Mouse (Mus musculus) embryonic facial prominence, embryonic 11.5 days (tissue): Measurements from ENCODE around the gene Znrf4. TPM values are rescaled to one million over a fixed set of nuclear protein-coding genes. Genes with fewer than 3 reads are reported as not detected.
"Not testable (repeated sequence)": the region's sequence is repeated elsewhere in the genome, so short reads cannot be mapped to it uniquely, and the experiment has no call there.

Source experiments
- ATAC-seq: fragments of 200-750 bp; cut with Nextera tagmentation; replicated peaks from 2 replicates; pipeline ENCODE4 v1.8.0; 2017; ENCODE audit warnings: low read depth; ENCODE audit not compliant: insufficient number of reproducible peaks, low FRiP score, low TSS enrichment
- DNase-seq: peaks from one replicate; pipeline ENCODE4 v3.0.0-alpha.2; 2015; ENCODE audit warnings: low spot score
- H3K27ac ChIP-seq: fragments of 300-500 bp; sonication (generic); replicated peaks from 2 replicates; pipeline ENCODE4 v1.5.1; 2014; ENCODE audit warnings: mild to moderate bottlenecking, low read depth, low read length, control low read depth
- H3K27me3 ChIP-seq: fragments of 300-500 bp; sonication (generic); 2 replicates; pipeline ENCODE4 v1.6.1; 2014; ENCODE audit warnings: mild to moderate bottlenecking, low read length, moderate library complexity, mixed read lengths; ENCODE audit not compliant: control insufficient read depth, insufficient read depth
- H3K36me3 ChIP-seq: fragments of 300-500 bp; sonication (generic); replicated peaks from 2 replicates; pipeline ENCODE4 v1.6.1; 2014; ENCODE audit warnings: low read depth, mild to moderate bottlenecking, low read length, moderate library complexity, mixed read lengths; ENCODE audit not compliant: control insufficient read depth, insufficient read depth
- H3K4me1 ChIP-seq: fragments of 300-500 bp; sonication (generic); 2 replicates; pipeline ENCODE4 v1.6.1; 2014; ENCODE audit warnings: low read length, mixed read lengths; ENCODE audit not compliant: control insufficient read depth, insufficient read depth
- H3K4me2 ChIP-seq: fragments of 300-500 bp; sonication (generic); 2 replicates; pipeline ENCODE4 v1.6.1; 2014; ENCODE audit warnings: low read depth, mild to moderate bottlenecking, control low read depth, low read length, moderate library complexity
- H3K4me3 ChIP-seq: fragments of 300-500 bp; sonication (generic); 2 replicates; pipeline ENCODE4 v1.5.1; 2014; ENCODE audit warnings: low read depth, low read length, control low read depth
- H3K9ac ChIP-seq: fragments of 300-500 bp; sonication (generic); replicated peaks from 2 replicates; pipeline ENCODE4 v1.6.1; 2014; ENCODE audit warnings: mild to moderate bottlenecking, control low read depth, low read length
- H3K9me3 ChIP-seq: fragments of 300-500 bp; sonication (generic); replicated peaks from 2 replicates; pipeline ENCODE4 v1.6.1; 2016; ENCODE audit warnings: mild to moderate bottlenecking, low read length, inconsistent platforms, mixed read lengths; ENCODE audit not compliant: control insufficient read depth
- WGBS: fragments of 180-500 bp; shearing (Covaris S2); extraction: QIAGEN DNeasy Blood & Tissue Kit; methylation state at CpG from one replicate; pipeline ENCODE4 v1.1.7; 2014; 5-methylcytosine and 5-hydroxymethylcytosine counted together
- polyA plus RNA-seq: library from polyadenylated mRNA; unstranded; fragments of >200 nt; fragmentation: Nextera tagmentation; extraction: Ambion mirVana; gene quantifications from 2 replicates; pipeline ENCODE4 v1.2.1, GENCODE M21; 2014

Znrf4 gene
- polyA plus RNA-seq, 1 experiment from 2014 or later, result not detected

- H3K9ac ChIP-seq, result no peak overlapping the region
- H3K27ac ChIP-seq, result no peak overlapping the region
- ATAC-seq (no peak), DNase-seq (no peak)
- peaks cover 8% of the 10 kb centered on the region; the same call in 1 of the 2 replicates for H3K4me1 ChIP-seq
- no peak overlapping the region for H3K4me3 ChIP-seq
- no peaks in the 10 kb centered on the region; the same call in 1 of the 2 replicates for H3K9me3 ChIP-seq
- no peak overlapping the region for H3K4me2 ChIP-seq
- 37% methylated on average over 10 of the region's 10 CpGs for WGBS
- peaks cover 38% of the 10 kb centered on the region for H3K27me3 ChIP-seq
- H3K36me3 ChIP-seq, result no peaks in the 10 kb centered on the region
These were observed 3.1 kb downstream of the Znrf4 start for GRCm38 (mm10) chr17:56509021-56509640.

DNA sequence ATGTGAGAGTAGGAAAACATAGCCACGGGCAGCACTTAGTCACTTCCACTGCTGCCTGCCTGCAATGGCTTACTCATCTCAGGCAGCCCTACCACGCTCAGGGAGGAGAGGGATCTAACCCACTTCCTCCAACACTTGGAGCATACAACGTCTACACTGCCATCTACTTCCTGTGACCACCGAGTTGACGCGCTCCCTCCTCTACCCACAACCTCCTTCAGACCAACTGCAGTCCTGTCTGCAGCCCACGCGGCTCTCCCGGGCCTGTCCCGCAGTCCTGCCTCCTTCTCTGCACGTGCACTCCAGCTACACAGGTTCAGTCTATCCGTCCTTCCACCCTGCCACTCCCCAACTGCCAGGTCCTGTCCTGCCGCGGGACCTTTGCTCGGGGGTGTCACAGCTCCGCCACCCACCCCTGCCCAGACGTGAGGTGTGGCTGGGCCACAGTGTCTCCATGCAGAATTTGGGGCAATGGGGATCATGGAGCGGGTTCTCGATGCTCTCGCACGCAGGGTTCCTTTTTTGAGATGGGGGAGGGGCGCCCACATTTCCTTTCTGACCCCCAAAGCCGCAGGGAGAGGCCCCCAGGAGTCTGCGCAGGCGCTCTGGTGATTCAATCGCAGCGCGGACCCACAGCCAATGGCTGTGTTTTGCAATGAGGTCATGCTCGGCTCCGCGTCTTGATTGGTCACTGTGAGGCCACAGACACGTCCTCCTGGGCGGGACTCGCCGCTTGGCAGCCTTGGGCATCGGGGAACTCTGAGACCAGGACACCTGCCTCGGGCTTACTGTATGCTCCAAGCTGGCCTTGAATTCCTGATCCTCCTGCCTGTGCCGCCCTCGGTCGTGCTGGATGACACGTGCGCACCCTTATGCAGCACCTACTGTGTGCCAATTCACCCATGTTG, 4.8 kb downstream of the Znrf4 start:
- no peak overlapping the region; the same call in 1 of the 2 replicates for H3K27ac ChIP-seq
- no peaks in the 10 kb centered on the region; the same call in 1 of the 2 replicates for H3K9me3 ChIP-seq
- peak; percentile 92 for ATAC-seq
- peak; percentile 97 for DNase-seq
- H3K27me3 ChIP-seq, result peaks cover 26% of the 10 kb centered on the region
- no peaks in the 10 kb centered on the region for H3K36me3 ChIP-seq
- H3K4me1 ChIP-seq, result peaks cover 8% of the 10 kb centered on the region; the same call in 1 of the 2 replicates
- peak overlapping the region; percentile 40 for H3K4me3 ChIP-seq
- WGBS, result 1% methylated on average over 42 of the region's 42 CpGs
- peak overlapping the region; percentile 81 for H3K4me2 ChIP-seq
- peak overlapping the region; percentile 55 for H3K9ac ChIP-seq

DNA sequence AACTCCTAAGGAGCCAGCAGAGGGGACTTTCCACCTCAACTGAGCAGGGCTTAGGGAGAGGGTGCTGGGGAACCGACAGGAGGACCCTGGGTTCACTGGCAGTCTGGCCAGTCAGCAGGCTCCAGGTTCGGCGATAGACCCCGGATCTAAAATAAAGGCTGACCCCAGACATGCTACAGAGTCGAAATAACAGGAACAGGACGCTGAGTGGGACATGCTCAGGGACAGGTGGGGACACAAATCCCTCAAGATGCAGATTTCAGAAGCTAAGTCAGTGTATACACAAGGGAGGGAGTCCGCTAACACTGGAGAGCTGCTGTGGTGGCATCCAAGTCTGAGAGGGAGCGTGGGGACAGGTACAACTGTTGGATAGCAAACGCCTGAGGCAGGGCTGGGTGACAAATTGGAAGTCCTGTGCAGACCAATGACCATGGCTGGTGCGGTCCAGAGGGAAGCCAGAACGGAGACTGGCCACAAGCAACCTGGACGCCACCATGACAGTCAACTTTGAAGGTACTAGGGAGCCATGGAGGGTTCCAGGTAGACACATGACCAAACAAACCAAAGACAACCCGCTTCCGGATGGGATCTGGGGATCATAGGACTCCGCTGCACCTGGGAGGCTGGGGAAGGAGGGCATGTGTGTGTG, 5.7 kb downstream of the Znrf4 start:
- peak overlapping the region; percentile 81 for H3K4me2 ChIP-seq
- no peak overlapping the region for H3K27ac ChIP-seq
- DNase-seq, result no peak
- H3K36me3 ChIP-seq, result no peaks in the 10 kb centered on the region
- peak overlapping the region; percentile 55; the same call in 1 of the 2 replicates for H3K9ac ChIP-seq
- WGBS, result 60% methylated on average over 15 of the region's 15 CpGs
- ATAC-seq, result no peak
- peak overlapping the region; percentile 40 for H3K4me3 ChIP-seq
- H3K4me1 ChIP-seq, result peaks cover 6% of the 10 kb centered on the region; the same call in 1 of the 2 replicates
- peaks cover 17% of the 10 kb centered on the region for H3K27me3 ChIP-seq
- no peaks in the 10 kb centered on the region; the same call in 1 of the 2 replicates for H3K9me3 ChIP-seq

GRCm38 (mm10) chr17:56505401-56505800, 6.8 kb downstream of the Znrf4 start:
- ATAC-seq (no peak), DNase-seq (peak; percentile 25)
- 73% methylated on average over 10 of the region's 10 CpGs for WGBS

DNA sequence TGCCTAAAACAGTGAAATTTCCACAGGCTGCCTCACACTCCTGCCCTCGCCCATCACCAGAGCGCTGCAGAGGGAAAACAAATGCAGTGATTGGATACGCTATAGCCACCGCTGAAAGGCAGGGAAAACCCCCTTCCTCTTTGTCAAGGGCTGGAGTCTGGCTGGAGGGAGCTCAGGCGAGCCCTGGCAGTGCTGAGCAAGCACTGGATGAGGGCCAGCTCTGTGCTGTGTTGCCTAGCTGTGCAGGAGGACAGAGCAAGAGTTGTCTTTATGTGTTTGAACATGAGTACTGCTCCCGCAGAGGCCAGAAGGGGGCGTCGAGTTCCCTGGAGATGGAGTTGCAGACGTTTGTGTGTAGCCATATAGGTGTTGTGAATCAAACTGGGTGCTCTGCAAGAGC, 9.7 kb downstream of the Znrf4 start:
- 39% methylated on average over 9 of the region's 9 CpGs for WGBS
- H3K36me3 ChIP-seq, result no peaks in the 10 kb centered on the region
- no peaks in the 10 kb centered on the region; the same call in 1 of the 2 replicates for H3K9me3 ChIP-seq
- H3K9ac ChIP-seq, result no peak overlapping the region
- DNase-seq, result no peak
- no peaks in the 10 kb centered on the region for H3K4me1 ChIP-seq
- no peak overlapping the region for H3K4me3 ChIP-seq
- no peaks in the 10 kb centered on the region for H3K27me3 ChIP-seq
- no peak overlapping the region for H3K4me2 ChIP-seq
- no peak overlapping the region for H3K27ac ChIP-seq
- no peak for ATAC-seq

More at GRCm38 (mm10) chr17:56505401-56505800, 6.8 kb downstream of the Znrf4 start:
- H3K4me1 ChIP-seq, result peaks cover 6% of the 10 kb centered on the region; the same call in 1 of the 2 replicates
- H3K4me2 ChIP-seq, result no peak overlapping the region
- no peak overlapping the region for H3K9ac ChIP-seq
- no peaks in the 10 kb centered on the region; the same call in 1 of the 2 replicates for H3K9me3 ChIP-seq
- H3K36me3 ChIP-seq, result no peaks in the 10 kb centered on the region
- no peak overlapping the region for H3K4me3 ChIP-seq
- no peak overlapping the region for H3K27ac ChIP-seq
- H3K27me3 ChIP-seq, result peaks cover 6% of the 10 kb centered on the region

DNA sequence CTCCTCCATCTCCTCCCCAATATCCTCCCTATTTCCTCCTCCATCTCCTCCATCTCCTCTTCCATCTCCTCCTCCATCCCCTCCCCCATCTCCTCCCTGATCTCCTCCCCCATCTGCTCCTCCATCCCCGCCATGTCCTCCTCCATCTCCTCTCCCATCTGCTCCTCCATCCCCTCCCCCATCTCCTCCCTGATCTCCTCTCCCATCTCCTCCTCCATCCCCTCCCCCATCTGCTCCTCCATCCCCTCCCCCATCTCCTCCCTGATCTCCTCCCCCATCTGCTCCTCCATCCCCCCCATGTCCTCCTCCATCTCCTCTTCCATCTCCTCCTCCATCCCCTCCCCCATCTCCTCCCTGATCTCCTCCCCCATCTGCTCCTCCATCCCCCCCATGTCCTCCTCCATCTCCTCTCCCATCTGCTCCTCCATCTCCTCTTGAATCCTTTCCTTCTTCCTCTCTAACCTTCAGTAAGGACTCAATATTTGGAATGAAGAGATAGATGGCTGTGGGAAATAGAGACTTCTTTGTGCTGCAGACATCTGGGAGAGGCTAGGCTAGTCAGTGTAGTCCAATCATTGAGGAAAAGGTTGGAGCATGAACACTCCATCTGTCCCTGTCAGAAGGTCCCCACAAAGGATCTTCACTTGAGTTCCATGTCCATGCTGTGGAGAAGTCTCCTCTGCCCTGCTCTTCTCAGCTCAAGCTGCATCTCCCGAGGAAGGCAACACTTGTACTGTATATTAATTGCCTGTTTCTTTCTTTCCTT, 10.4 kb downstream of the Znrf4 start:
- H3K27me3 ChIP-seq, H3K9ac ChIP-seq, H3K4me3 ChIP-seq, H3K4me1 ChIP-seq, DNase-seq, ATAC-seq, H3K9me3 ChIP-seq, H3K36me3 ChIP-seq, H3K4me2 ChIP-seq, H3K27ac ChIP-seq: not testable (repeated sequence)
- 64% methylated on average over 2 of the region's 2 CpGs for WGBS

GRCm38 (mm10) chr17:56499229-56499628, 13.0 kb downstream of the Znrf4 start:
- H3K4me1 ChIP-seq, result no peaks in the 10 kb centered on the region
- no peak for ATAC-seq
- H3K36me3 ChIP-seq, result no peaks in the 10 kb centered on the region
- H3K27me3 ChIP-seq, result no peaks in the 10 kb centered on the region
- whole genome bisulfite sequencing, result 76% methylated on average over 5 of the region's 5 CpGs
- peaks cover 8% of the 10 kb centered on the region for H3K9me3 ChIP-seq
- no peak overlapping the region for H3K4me2 ChIP-seq
- H3K9ac ChIP-seq, result no peak overlapping the region
- no peak overlapping the region for H3K4me3 ChIP-seq
- H3K27ac ChIP-seq, result no peak overlapping the region
- DNase-seq, result no peak
